Mouse (Mus musculus): ENCODE data around the gene Syt3.

Syt3 gene

GRCm38 (mm10) chr7:44383980-44384715 is at the start of gene Syt3:
Gene Syt3 (plus strand): TSS chr7:44384102.
- DNase-seq (ENCODE audit: low spot score in 2 of 2), result peak; percentile 33 to 46

GRCm38 (mm10) chr7:44334139-44334538 is 49.8 kb upstream of the Syt3 start:
- DNase-seq (ENCODE audit: low spot score in 2 of 2), result no peak

- DNase-seq (ENCODE audit: low spot score in 2 of 2), result no peak
These were observed 48.6 kb upstream of the Syt3 start for GRCm38 (mm10) chr7:44335031-44335878.

- no peak for DNase-seq (ENCODE audit: low spot score in 2 of 2)
These were observed 47.6 kb upstream of the Syt3 start for GRCm38 (mm10) chr7:44336046-44337021.

- DNase-seq (ENCODE audit: low spot score in 2 of 2), result no peak
These were observed 46.6 kb upstream of the Syt3 start for GRCm38 (mm10) chr7:44337121-44337849.

- DNase-seq (ENCODE audit: low spot score in 2 of 2), result no peak
These were observed 43.7 kb upstream of the Syt3 start for GRCm38 (mm10) chr7:44340226-44340625.

- DNase-seq (ENCODE audit: low spot score in 2 of 2), result no peak
These were observed 42.8 kb upstream of the Syt3 start for GRCm38 (mm10) chr7:44341119-44341518.

GRCm38 (mm10) chr7:44341714-44342113 is 42.2 kb upstream of the Syt3 start:
- no peak for DNase-seq (ENCODE audit: low spot score in 2 of 2)

- no peak for DNase-seq (ENCODE audit: low spot score in 2 of 2)
These were observed 40.4 kb upstream of the Syt3 start for GRCm38 (mm10) chr7:44343459-44344015.

- no peak for DNase-seq (ENCODE audit: low spot score in 2 of 2)
These were observed 39.3 kb upstream of the Syt3 start for GRCm38 (mm10) chr7:44344622-44345021.

GRCm38 (mm10) chr7:44349043-44349442 is 34.9 kb upstream of the Syt3 start:
- no peak for DNase-seq (ENCODE audit: low spot score in 2 of 2)

- peak in 1 of 2 experiments; percentile 60 for DNase-seq (ENCODE audit: low spot score in 2 of 2)
These were observed 32.8 kb upstream of the Syt3 start for GRCm38 (mm10) chr7:44350957-44351711.

- no peak for DNase-seq (ENCODE audit: low spot score in 2 of 2)
These were observed 31.8 kb upstream of the Syt3 start for GRCm38 (mm10) chr7:44351881-44352749.

GRCm38 (mm10) chr7:44352750-44353600 is 30.9 kb upstream of the Syt3 start:
- no peak for DNase-seq (ENCODE audit: low spot score in 2 of 2)

GRCm38 (mm10) chr7:44353601-44354340 is 30.1 kb upstream of the Syt3 start:
- DNase-seq (ENCODE audit: low spot score in 2 of 2), result no peak

- no peak for DNase-seq (ENCODE audit: low spot score in 2 of 2)
These were observed 28.5 kb upstream of the Syt3 start for GRCm38 (mm10) chr7:44355411-44355810.

Measured in thymus, postnatal 10 days (tissue).